Mouse (Mus musculus) neutrophil, adult 59 days (primary cell): Measurements from ENCODE around the gene H1fx. TPM values are rescaled to one million over a fixed set of nuclear protein-coding genes. Genes with fewer than 3 reads are reported as not detected.

Source experiments
- total RNA-seq, 2 experiments: library from RNA; stranded (reverse); gene quantifications; 1 replicate in 1 of 2; 2 replicates in 1 of 2; pipeline ENCODE4 v1.2.4; 2023

Gene H1fx
- total RNA-seq, result 1 to 10 TPM; 2.2 to 2.3 TPM

DNA sequence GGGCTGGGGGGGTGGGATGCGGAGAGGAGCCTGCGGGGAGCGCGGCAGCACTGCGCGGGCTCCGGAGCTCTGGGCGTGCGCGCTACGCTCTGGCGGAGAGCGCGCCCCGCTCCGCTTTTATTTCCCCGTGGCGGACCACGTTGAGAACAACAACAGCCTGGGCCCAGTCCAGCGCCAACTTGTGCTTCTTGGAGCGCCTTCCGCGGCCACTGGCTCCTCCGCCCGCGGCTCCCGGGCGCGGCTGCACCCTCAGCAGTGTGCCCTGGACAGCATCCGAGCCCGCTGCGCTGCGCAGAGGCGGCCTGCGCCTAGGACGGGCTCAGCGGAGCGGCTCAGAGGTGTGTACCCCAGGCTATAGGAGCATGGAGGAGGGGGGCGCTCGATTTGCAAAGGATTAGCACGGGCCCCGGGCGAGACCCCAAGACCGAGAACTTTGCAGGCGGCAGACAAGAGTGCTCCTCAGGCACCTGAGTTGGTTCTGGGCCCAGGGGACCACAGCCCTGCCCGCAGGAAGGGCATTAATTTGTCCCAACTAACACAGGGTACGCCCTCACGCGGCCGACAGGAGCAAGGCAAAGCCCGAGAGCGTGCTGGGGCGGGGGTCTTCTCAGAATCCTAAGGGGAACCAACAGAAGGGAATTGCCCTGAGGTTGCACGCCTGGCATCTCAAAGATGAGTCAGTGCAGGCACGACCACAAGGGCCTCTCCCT, at the start of gene H1fx:
Gene H1fx, minus strand, starts transcription at position 91 of the 710 bp plus-strand sequence.

Other genes starting within 250 kb of the H1fx start
- 1 to 10 TPM; 2.7 to 4.9 TPM for gene Gp9, start 203.6 kb downstream of the H1fx start, total RNA-seq
- 10 to 100 TPM; 63.6 to 67.9 TPM for gene Rab43, start 169.5 kb downstream of the H1fx start, total RNA-seq
- gene Gm45140, start 145.8 kb downstream of the H1fx start, total RNA-seq, result 1 to 10 TPM; 5.4 to 6.4 TPM
- gene Isy1, start 142.8 kb downstream of the H1fx start, total RNA-seq, result 10 to 100 TPM; 18.7 to 31.5 TPM
- gene Cnbp, start 130.5 kb downstream of the H1fx start, total RNA-seq, result 100 to 1,000 TPM; 124 to 144 TPM
- gene Copg1, start 93.8 kb downstream of the H1fx start, total RNA-seq, result 10 to 100 TPM; 57.9 to 58.7 TPM
- gene Hmces, start 67.7 kb downstream of the H1fx start, total RNA-seq, result 10 to 100 TPM; 12.6 to 13.9 TPM
- gene Rab7, start 63.6 kb upstream of the H1fx start, total RNA-seq, result 100 to 1,000 TPM; 322 to 363 TPM
- 100 to 1,000 TPM; 122 to 131 TPM for gene Rpn1, start 102.8 kb upstream of the H1fx start, total RNA-seq
- gene Gata2, start 212.3 kb upstream of the H1fx start, total RNA-seq, result 1 to 10 TPM; 6.6 to 9.3 TPM
- not detected for gene Dnajb8, start 240.6 kb upstream of the H1fx start, total RNA-seq